Mouse (Mus musculus) mesoderm, embryonic 11.5 days (tissue): ENCODE measurements around the gene Rnf144a.

Experiments
- DNase-seq: peaks from one replicate; pipeline ENCODE4 v3.0.0-alpha.2; 2012; ENCODE audit warnings: low read depth, low spot score

The Rnf144a gene

GRCm38 (mm10) chr12:26410443-26410842, 4.6 kb downstream of the Rnf144a start:
- DNase-seq = no peak

- DNase-seq = no peak
Observed at GRCm38 (mm10) chr12:26408707-26409106, 6.3 kb downstream of the Rnf144a start.

- DNase-seq = no peak
Observed at GRCm38 (mm10) chr12:26404781-26405702, 10.0 kb downstream of the Rnf144a start.

GRCm38 (mm10) chr12:26403372-26404125, 11.5 kb downstream of the Rnf144a start:
- DNase-seq = no peak

- no peak for DNase-seq
Observed at GRCm38 (mm10) chr12:26401696-26402470, 13.2 kb downstream of the Rnf144a start.

DNA sequence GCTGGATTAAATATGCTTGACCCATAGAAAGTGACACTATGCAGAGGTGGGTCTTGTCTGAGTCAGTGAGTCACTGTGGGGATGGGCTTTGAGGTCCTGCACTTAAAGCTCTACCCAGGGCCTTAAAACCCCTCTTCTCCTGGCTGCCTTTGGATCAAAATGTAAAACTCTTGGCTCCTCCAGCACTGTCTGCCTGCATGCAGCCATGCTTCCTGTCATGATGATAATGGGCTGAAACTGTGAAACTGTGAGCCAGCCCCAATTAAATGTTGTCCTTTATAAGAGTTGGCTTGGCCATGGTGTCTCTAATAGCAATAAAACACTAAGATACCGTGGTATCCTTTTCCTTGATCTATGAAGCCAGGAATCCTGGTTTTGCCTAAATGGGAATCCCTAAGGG, 13.8 kb downstream of the Rnf144a start:
- DNase-seq = no peak

GRCm38 (mm10) chr12:26400762-26401161, 14.3 kb downstream of the Rnf144a start:
- no peak for DNase-seq

- DNase-seq = no peak
Observed at GRCm38 (mm10) chr12:26399391-26399790, 15.7 kb downstream of the Rnf144a start.

- DNase-seq = no peak
Observed at GRCm38 (mm10) chr12:26398597-26398996, 16.5 kb downstream of the Rnf144a start.

DNA sequence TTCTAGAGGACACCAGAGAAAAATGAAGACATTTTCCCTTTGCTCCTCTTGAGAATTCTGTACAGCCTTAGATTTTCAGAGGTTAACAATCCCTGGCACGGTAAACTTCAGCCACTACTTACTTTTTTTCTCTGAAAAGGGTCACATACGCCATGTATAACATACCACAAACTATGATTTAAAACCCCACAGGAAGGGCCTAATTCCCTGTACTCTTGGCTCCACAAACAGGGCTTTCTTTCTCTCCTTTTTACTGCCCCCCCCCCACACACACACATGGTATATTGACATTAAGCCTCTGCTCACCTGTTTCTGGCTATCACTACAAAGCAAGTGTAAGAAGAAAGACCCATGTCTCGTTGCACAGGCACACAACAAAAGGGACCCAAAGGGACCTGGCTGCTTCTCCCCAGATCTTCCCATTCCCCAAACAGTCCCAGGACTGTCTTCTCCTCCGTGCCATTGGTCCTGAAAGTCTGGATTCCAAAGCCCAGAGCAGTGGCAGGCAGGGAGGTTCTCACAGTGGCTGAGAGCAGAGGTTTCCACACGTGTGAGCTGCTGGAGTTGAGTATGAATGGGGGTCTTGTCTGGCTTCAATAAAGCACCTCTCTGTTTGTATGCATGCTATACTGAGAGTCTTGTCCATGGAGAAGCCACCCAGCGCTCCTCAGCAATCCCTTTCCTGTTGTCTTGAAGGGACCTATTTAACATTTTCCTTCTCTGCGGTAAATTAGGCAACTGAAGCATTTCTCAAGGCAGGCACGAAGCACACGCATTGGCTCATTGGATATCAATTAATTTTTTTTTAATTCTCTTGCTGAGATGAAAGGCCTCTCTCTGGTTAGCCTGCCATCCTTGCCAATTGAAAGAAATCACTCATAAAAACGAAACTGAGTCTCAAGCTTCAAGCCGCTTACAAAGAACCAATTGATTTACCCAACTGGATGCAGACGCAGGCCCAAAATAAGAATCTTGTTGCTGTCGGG, 20.3 kb downstream of the Rnf144a start:
- peak; percentile 64 for DNase-seq

DNA sequence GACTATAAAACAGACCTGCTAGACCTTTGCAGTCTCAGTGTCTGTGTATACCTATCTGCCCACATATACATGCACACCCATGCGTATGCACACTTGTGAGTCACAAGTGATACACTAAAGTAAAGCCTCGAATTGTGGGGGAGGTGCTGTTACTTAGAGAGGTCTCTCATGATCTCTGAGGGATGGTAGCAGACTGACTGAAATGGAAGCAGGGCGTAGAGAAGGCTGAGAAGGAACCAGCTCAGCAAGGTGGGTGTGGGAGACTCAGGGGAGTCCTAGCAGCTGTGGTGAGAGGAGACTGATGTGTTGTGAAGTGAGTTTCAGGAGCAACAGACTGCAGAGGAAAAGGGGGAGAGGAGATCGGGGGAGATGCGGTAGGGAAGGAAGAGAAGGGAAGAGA, 21.8 kb downstream of the Rnf144a start:
- DNase-seq = no peak

DNA sequence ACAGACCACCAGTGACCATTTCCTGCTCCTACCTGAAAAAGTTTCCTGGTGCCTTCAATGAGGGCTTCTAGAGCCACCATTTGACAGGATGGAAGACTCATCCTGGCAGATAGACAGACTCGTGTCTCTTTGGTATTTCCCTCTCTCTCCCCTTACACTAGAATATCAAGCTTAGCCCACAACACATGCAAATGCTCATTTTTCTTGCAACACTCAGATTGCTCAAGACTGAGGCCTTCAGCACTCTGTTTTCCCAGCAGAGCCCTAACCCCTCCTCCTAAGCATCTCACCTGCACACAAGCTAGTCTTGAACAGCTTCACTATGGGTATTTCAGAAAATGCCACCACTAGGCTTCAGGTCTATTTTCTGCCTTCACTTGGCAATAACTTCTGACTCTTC, 23.9 kb downstream of the Rnf144a start:
- no peak for DNase-seq

DNA sequence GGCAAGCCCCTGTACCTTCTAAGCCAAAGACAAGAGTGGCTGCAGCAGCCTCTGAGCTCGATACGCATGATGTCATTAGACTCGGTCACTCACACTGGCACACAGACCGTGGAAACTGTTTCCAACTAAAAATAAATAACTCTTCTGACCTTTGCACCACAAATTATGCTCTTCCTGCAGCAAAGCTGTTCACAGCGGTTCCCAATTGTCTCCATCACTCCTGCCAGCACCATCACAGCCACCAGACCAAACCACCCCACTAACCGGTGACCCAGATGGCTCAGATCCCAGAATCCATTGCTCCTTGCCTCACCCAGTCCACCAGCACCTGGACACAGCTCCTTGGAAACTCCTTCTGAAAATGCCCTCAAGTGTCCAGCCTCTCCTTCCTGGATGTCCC, 27.5 kb downstream of the Rnf144a start:
- DNase-seq = no peak

- DNase-seq = no peak
Observed at GRCm38 (mm10) chr12:26386947-26387346, 28.1 kb downstream of the Rnf144a start.

DNA sequence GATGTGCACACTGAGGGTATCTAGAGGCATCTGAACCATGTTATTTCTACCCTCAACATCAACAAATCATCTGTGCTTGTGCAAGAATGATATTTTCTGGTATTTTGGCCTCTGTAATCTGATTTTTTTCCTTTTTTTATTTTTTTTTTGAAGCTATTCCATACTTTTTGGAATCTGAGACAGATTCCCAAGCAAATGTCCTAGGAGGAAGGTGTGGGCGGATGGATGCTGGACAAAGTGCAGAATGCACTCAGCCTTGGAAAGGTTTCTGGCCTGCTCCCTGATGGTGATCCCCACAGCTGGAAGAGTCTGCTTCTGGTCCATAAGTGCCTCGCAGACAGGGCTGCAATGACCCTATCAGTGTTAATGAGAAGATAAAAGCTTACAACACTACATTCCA, 28.9 kb downstream of the Rnf144a start:
- no peak for DNase-seq

GRCm38 (mm10) chr12:26385735-26386134, 29.3 kb downstream of the Rnf144a start:
- DNase-seq = no peak

- DNase-seq = no peak
Observed at GRCm38 (mm10) chr12:26381730-26382129, 33.3 kb downstream of the Rnf144a start.

DNA sequence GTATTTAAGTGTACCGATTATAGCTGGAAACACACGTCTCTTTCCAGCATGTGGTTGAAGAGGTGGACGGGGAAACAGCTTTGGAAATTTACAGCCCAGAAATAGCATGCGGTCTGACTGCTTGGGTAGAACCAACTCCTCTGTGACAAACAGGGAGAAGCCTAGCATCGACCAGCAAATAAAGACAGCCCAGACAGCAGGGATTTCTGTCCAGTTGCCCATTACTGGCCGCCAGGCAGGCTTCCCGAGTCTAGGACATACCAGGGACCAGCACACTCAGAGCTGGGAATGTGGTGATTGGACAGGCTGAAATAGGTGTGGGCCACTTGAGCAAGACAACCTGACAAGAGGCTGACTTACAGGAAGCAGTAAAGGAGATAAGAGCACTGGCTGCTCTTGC, 35.3 kb downstream of the Rnf144a start:
- no peak for DNase-seq

- no peak for DNase-seq
Observed at GRCm38 (mm10) chr12:26377691-26378090, 37.4 kb downstream of the Rnf144a start.

- no peak for DNase-seq
Observed at GRCm38 (mm10) chr12:26376541-26377323, 38.3 kb downstream of the Rnf144a start.
